Comparison of ENCODE assay signal across 9 mouse cellular contexts in the genomic region with DNA sequence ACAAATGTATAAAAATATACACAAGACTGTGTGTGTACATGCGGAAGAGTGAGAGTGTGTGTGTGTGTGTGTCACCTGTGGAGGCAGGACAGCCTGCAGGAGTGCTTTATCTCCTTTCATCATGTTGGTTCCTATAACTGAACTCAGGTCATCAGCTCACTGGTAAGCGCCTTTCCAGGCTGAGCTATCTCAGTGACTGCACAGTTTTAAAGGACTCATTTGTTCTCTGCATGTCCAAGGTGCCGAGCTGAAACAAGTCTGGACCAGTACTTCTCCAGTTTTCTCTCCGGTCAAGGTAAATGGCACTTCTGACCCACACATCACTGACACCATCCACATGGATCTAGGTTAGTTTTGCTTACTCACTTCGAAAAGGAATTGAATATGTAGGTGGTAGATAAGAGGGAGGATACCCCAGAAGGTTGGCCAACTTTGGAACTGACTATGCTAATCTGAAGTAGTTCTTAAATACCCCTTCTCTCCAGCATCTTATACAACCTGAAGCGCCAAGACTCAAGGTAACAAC. TPM values are rescaled to one million over a fixed set of nuclear protein-coding genes. Genes with fewer than 3 reads are reported as not detected.
DNase-seq lines count a peak whose midpoint lies in the region; ATAC-seq and TF ChIP-seq lines count a peak whose summit lies in the region.
"Had no signal": no experiment of that assay in that cellular context is flagged by ENCODE, and none has a peak within 500 bp of the region (broad histone marks: within the 10 kb centered on the region; RNA-seq: fewer than 3 reads in every experiment).

No protein-coding gene starts in this region.

- WGBS in lung, embryonic 15.5 days, result 73% methylated on average over 6 of the region's 6 CpGs
- 86% methylated on average over 6 of the region's 6 CpGs for WGBS in forebrain, embryonic 14.5 days
- 59% methylated on average over 6 of the region's 6 CpGs for WGBS in liver, adult 2 months
- WGBS in neural tube, embryonic 15.5 days, result 87% methylated on average over 6 of the region's 6 CpGs

- H3K4me3 ChIP-seq in lung, embryonic 15.5 days, result peak overlapping the region; percentile 86; the same call in 1 of the 2 replicates
- no peak overlapping the region for H3K4me3 ChIP-seq in forebrain, embryonic 14.5 days (ENCODE audit: low read depth, low read length)
- H3K4me3 ChIP-seq in liver, adult 2 months (ENCODE audit: insufficient read depth, low read depth, low read length), result peak overlapping the region; percentile 15; the same call in 1 of the 2 replicates
- no peak overlapping the region for H3K4me3 ChIP-seq in neural tube, embryonic 15.5 days (replicated peaks)

- no peaks in the 10 kb centered on the region for H3K9me3 ChIP-seq in lung, embryonic 15.5 days
- no peaks in the 10 kb centered on the region for H3K9me3 ChIP-seq in forebrain, embryonic 14.5 days (replicated peaks; ENCODE audit: control insufficient read depth, low read length)
- no peaks in the 10 kb centered on the region for H3K9me3 ChIP-seq in neural tube, embryonic 15.5 days (replicated peaks)

- no peak for ATAC-seq in lung, embryonic 15.5 days (ENCODE audit: borderline replicate concordance, extremely low read depth, low FRiP score, low TSS enrichment)
- ATAC-seq in forebrain, embryonic 14.5 days, result no peak
- ATAC-seq in neural tube, embryonic 15.5 days (ENCODE audit: low FRiP score), result no peak

- H3K4me2 ChIP-seq in lung, embryonic 15.5 days, result peak overlapping the region; percentile 57; the same call in 1 of the 2 replicates
- H3K4me2 ChIP-seq in forebrain, embryonic 14.5 days (ENCODE audit: low read length), result peak overlapping the region; percentile 72; the same call in 1 of the 2 replicates
- H3K4me2 ChIP-seq in neural tube, embryonic 15.5 days, result peak overlapping the region; percentile 72

- TF ChIP-seq CTCF in liver, adult 2 months (IDR thresholded peaks at IDR 0.05; ENCODE audit: low read depth, low read length), result no peak

- H3K79me2 ChIP-seq in liver, adult 2 months (ENCODE audit: control insufficient read depth, insufficient read depth, low read length), result peaks cover 32% of the 10 kb centered on the region; the same call in 1 of the 2 replicates

- no peak for DNase-seq in lung, postnatal 14 days
- DNase-seq in forebrain, embryonic 14.5 days (ENCODE audit: low spot score), result no peak
- DNase-seq in liver, adult 2 months (ENCODE audit: extremely low read depth, low read depth, low spot score), result peak; percentile 22
- DNase-seq in gastrocnemius, postnatal 4 days (ENCODE audit: low spot score in 2 of 2), result no peak
- no peak for DNase-seq in right cerebral cortex, postnatal 36 days (ENCODE audit: low spot score in 2 of 2)
- DNase-seq in right cerebral cortex, postnatal 14 days, result no peak

- peaks cover 48% of the 10 kb centered on the region for H3K4me1 ChIP-seq in lung, embryonic 15.5 days
- peaks cover 31% of the 10 kb centered on the region for H3K4me1 ChIP-seq in forebrain, embryonic 14.5 days (ENCODE audit: control insufficient read depth, insufficient read depth, low read length)
- peaks cover 28% of the 10 kb centered on the region for H3K4me1 ChIP-seq in liver, adult 2 months (ENCODE audit: control insufficient read depth, insufficient read depth, low read length)
- peaks cover 63% of the 10 kb centered on the region for H3K4me1 ChIP-seq in neural tube, embryonic 15.5 days

- TF ChIP-seq POLR2A in liver, adult 2 months (IDR thresholded peaks at IDR 0.05; ENCODE audit: extremely low read depth, insufficient read depth, low read length), result no peak

- no peak overlapping the region for H3K9ac ChIP-seq in lung, embryonic 15.5 days
- H3K9ac ChIP-seq in forebrain, embryonic 14.5 days (ENCODE audit: low read length), result no peak overlapping the region
- H3K9ac ChIP-seq in liver, adult 2 months (ENCODE audit: low read depth, low read length), result peak overlapping the region; percentile 40; the same call in 1 of the 2 replicates
- H3K9ac ChIP-seq in neural tube, embryonic 15.5 days (replicated peaks), result no peak overlapping the region

- H3K27ac ChIP-seq in lung, embryonic 15.5 days, result no peak overlapping the region
- no peak overlapping the region for H3K27ac ChIP-seq in forebrain, embryonic 14.5 days (ENCODE audit: low read depth, low read length)
- H3K27ac ChIP-seq in liver, adult 2 months (replicated peaks; ENCODE audit: insufficient read depth, low read depth, low read length), result peak overlapping the region; percentile 27
- no peak overlapping the region for H3K27ac ChIP-seq in neural tube, embryonic 15.5 days (replicated peaks)
- H3K27ac ChIP-seq: macrophage had no signal

- peaks cover 4% of the 10 kb centered on the region; the same call in 1 of the 2 replicates for H3K36me3 ChIP-seq in lung, embryonic 15.5 days
- H3K36me3 ChIP-seq in forebrain, embryonic 14.5 days (ENCODE audit: control insufficient read depth, insufficient read depth, low read length), result no peaks in the 10 kb centered on the region
- no peaks in the 10 kb centered on the region for H3K36me3 ChIP-seq in liver, adult 2 months (ENCODE audit: control insufficient read depth, insufficient read depth, low read length)
- no peaks in the 10 kb centered on the region for H3K36me3 ChIP-seq in neural tube, embryonic 15.5 days

- H3K27me3 ChIP-seq in lung, embryonic 15.5 days, result no peaks in the 10 kb centered on the region
- no peaks in the 10 kb centered on the region for H3K27me3 ChIP-seq in forebrain, embryonic 14.5 days (replicated peaks; ENCODE audit: control insufficient read depth, insufficient read depth, low read length)
- H3K27me3 ChIP-seq in liver, adult 2 months (ENCODE audit: control insufficient read depth, insufficient read depth, low read length), result no peaks in the 10 kb centered on the region
- H3K27me3 ChIP-seq in neural tube, embryonic 15.5 days (replicated peaks), result no peaks in the 10 kb centered on the region

RNA-seq across cellular contexts. Expression of a gene that starts 2.5 kb away (rescaled TPM):
- polyA plus RNA-seq in lung, embryonic 15.5 days (2015; fragmentation: Nextera tagmentation; extraction: Ambion mirVana), result 5.8 and 6.1 TPM in 2 replicates
- 8.9 and 9.1 TPM in 2 replicates for polyA plus RNA-seq in forebrain, embryonic 14.5 days (2014; fragmentation: Nextera tagmentation; extraction: Ambion mirVana)
- total RNA-seq in liver, adult 2 months (2014; rRNA removed), result 12.2 and 14.3 TPM in 2 replicates
- polyA plus RNA-seq in liver, adult 2 months (2012; rRNA removed), result 5.4 TPM in 2 replicates
- 9.2 and 12.1 TPM in 2 replicates for polyA plus RNA-seq in neural tube, embryonic 15.5 days (2015; fragmentation: Nextera tagmentation; extraction: Ambion mirVana)
- 10 to 100 TPM; 31.3 to 36.7 TPM for total RNA-seq in gastrocnemius, postnatal 4 days (2021)

Comparison
In these comparisons a context has a peak if more than half of its experiments do, and no peak if none do; other contexts are left out.
1. H3K4me3 ChIP-seq: peak in lung, embryonic 15.5 days (single experiment) and liver, adult 2 months (single experiment); none in forebrain, embryonic 14.5 days (single experiment) and neural tube, embryonic 15.5 days (single experiment).
2. Peak in every context shown above with its lines, with median percentiles within 50 percentile points of each other: H3K4me2 ChIP-seq.